Mouse (Mus musculus): ENCODE measurements around the gene Cbwd1.

GRCm38 (mm10) chr19:25006686-25007085 is 45.3 kb upstream of the Cbwd1 start:
- TF ChIP-seq CTCF (IDR thresholded peaks at IDR 0.05; ENCODE audit: low read depth) (no peak), EP300 (optimal IDR thresholded peaks at IDR 0.05) (no peak)

Measured in stomach, postnatal 0 days (tissue).